Mouse (Mus musculus): ENCODE results near the gene Dgki. TPM values are rescaled to one million over a fixed set of nuclear protein-coding genes. Genes with fewer than 3 reads are reported as not detected.

The Dgki gene
- polyA plus RNA-seq, 1 experiment from 2014 or later, result 0.20 TPM

DNA sequence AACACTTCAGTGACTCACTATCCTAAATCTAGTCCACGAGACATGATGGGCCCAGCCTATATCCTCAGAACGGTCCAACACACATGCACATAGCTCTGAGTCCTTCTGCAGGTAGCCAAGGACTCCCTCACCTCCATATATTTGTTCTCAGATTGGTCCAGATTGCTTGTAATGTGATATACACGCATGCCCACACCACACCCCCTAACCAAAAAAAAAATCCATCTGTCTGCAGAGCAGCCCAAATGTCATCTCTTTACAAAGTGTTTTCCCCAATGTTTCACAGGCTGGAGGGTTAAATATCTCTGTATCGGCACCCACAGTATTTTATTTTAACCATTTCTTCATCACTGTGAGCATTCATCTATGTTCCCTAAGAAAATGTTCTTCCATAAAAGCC, 58.5 kb downstream of the Dgki start:
- Histone ChIP-seq H3K27me3 (ENCODE audit: control insufficient read depth, insufficient read depth, low read depth, low read length) (no peaks in the 10 kb centered on the region), H3K9me3 (replicated peaks; ENCODE audit: control insufficient read depth, low read length) (no peaks in the 10 kb centered on the region), H3K4me1 (ENCODE audit: control insufficient read depth, low read depth, low read length) (no peaks in the 10 kb centered on the region), H3K4me2 (ENCODE audit: low read depth, low read length) (no peak overlapping the region), H3K4me3 (ENCODE audit: low read depth, low read length) (no peak overlapping the region), H3K27ac (ENCODE audit: low read length) (no peak overlapping the region), H3K36me3 (ENCODE audit: control insufficient read depth, insufficient read depth) (no peaks in the 10 kb centered on the region), H3K9ac (ENCODE audit: low read depth, low read length) (no peak overlapping the region)
- ATAC-seq (ENCODE audit: low read depth), result no peak
- 77% methylated on average over 4 of the region's 4 CpGs for WGBS (ENCODE audit: insufficient replicate concordance)

DNA sequence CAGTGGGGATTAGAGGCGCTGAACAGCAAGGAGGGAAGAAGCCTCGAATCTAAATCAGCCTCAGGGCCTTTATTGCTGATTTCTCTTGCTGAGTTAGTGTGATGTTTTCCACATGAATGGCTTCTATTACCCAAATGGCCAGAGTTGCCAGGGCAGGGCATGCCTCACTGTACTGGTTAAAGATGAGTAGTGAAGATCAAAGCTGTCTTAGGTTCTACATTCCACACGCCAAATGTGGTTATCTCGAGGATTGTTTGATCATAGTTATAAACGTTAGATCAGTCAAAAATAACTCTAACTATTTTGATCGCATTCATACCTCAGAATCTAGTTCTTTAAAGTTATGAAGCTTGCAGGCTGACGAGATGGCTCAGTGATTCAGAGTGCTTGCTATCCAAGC, 59.8 kb downstream of the Dgki start:
- Histone ChIP-seq H3K9me3 (replicated peaks; ENCODE audit: control insufficient read depth, low read length) (no peaks in the 10 kb centered on the region), H3K4me1 (ENCODE audit: control insufficient read depth, low read depth, low read length) (no peaks in the 10 kb centered on the region), H3K4me3 (ENCODE audit: low read depth, low read length) (no peak overlapping the region), H3K27me3 (ENCODE audit: control insufficient read depth, insufficient read depth, low read depth, low read length) (no peaks in the 10 kb centered on the region), H3K36me3 (ENCODE audit: control insufficient read depth, insufficient read depth) (no peaks in the 10 kb centered on the region), H3K27ac (ENCODE audit: low read length) (no peak overlapping the region), H3K4me2 (ENCODE audit: low read depth, low read length) (no peak overlapping the region), H3K9ac (ENCODE audit: low read depth, low read length) (no peak overlapping the region)
- no peak for ATAC-seq (ENCODE audit: low read depth)
- 62% methylated on average over 7 of the region's 7 CpGs for WGBS (ENCODE audit: insufficient replicate concordance)

DNA sequence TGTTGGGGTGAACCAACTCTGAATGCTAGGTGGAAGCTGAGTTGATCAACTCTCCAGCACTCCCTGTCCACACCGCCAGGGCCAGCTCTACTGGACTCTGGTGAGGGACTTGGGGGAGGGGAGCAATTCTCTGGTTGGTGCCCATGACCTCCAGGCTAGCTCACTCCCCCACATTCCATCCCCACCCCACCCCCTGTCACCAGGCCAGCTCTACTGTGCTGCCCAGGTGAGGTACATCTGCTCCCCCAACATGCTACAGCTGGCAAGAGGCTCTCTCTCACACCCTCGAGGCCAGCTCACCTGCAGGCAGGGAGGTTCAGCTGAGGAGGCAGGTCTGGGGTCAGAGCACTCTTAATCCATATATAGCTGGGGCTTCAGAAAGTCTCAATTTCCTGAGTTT, 63.1 kb downstream of the Dgki start:
- ATAC-seq (ENCODE audit: low read depth), result no peak
- 56% methylated on average over 2 of the region's 2 CpGs for WGBS (ENCODE audit: insufficient replicate concordance)
- Histone ChIP-seq H3K9me3 (replicated peaks; ENCODE audit: control insufficient read depth, low read length) (no peaks in the 10 kb centered on the region), H3K27me3 (ENCODE audit: control insufficient read depth, insufficient read depth, low read depth, low read length) (no peaks in the 10 kb centered on the region), H3K4me3 (ENCODE audit: low read depth, low read length) (no peak overlapping the region), H3K9ac (ENCODE audit: low read depth, low read length) (no peak overlapping the region), H3K4me1 (ENCODE audit: control insufficient read depth, low read depth, low read length) (no peaks in the 10 kb centered on the region), H3K27ac (ENCODE audit: low read length) (no peak overlapping the region), H3K36me3 (ENCODE audit: control insufficient read depth, insufficient read depth) (no peaks in the 10 kb centered on the region), H3K4me2 (ENCODE audit: low read depth, low read length) (no peak overlapping the region)

DNA sequence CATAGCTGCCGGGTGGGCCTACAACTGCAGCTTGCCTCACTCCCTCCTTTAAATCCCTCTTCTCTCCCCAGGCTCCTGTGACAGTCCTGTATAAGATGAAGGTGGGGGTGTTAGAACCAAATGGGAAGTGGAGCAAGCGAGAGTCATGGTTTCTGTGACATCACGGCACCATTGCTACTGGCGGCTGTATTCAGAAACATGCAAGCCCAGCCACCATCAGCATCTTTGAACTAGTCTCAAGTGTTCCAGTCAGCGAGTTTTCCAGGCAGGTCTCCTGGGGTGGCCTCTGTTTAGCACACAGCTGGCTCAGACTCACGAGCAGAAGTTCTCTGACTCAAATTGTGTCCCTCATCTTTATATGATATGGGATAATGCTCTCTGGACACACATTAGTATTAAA, 68.8 kb downstream of the Dgki start:
- no peak overlapping the region for H3K4me2 ChIP-seq (ENCODE audit: low read depth, low read length)
- H3K9me3 ChIP-seq (replicated peaks; ENCODE audit: control insufficient read depth, low read length), result no peaks in the 10 kb centered on the region
- no peak overlapping the region for H3K4me3 ChIP-seq (ENCODE audit: low read depth, low read length)
- 56% methylated on average over 6 of the region's 6 CpGs for WGBS (ENCODE audit: insufficient replicate concordance)
- H3K4me1 ChIP-seq (ENCODE audit: control insufficient read depth, low read depth, low read length), result no peaks in the 10 kb centered on the region
- H3K27me3 ChIP-seq (ENCODE audit: control insufficient read depth, insufficient read depth, low read depth, low read length), result no peaks in the 10 kb centered on the region
- no peaks in the 10 kb centered on the region for H3K36me3 ChIP-seq (ENCODE audit: control insufficient read depth, insufficient read depth)
- no peak overlapping the region for H3K9ac ChIP-seq (ENCODE audit: low read depth, low read length)
- no peak for ATAC-seq (ENCODE audit: low read depth)
- no peak overlapping the region for H3K27ac ChIP-seq (ENCODE audit: low read length)

DNA sequence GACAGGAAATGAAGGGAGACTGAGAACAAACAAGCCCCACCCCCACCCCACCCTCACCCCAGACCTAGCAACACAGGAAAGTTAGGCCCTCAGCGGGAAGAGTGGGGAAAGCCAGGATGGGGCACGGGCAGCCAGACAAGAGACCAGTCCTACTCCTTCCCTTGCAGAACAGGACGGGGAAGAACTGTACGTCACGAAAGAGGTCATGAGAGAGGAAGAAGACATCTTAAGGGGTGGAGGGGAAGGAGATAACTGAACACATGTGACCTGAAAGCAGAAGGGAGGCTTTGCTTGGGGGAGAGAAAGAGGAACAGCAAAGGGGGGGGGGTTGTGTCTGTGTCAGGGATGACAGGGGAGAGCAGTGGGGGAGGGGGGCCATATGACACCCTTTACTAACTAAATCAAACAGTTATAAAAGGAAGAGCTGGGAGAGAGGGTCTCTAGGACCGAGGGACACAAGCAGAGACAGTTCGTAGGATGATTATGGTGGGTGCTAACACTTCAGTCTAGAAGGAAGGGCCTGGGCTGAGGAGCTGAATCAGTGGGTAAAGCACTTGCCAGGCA, 77.0 kb downstream of the Dgki start:
- H3K4me3 ChIP-seq (ENCODE audit: low read depth, low read length), result no peak overlapping the region
- H3K36me3 ChIP-seq (ENCODE audit: control insufficient read depth, insufficient read depth), result no peaks in the 10 kb centered on the region
- H3K9me3 ChIP-seq (replicated peaks; ENCODE audit: control insufficient read depth, low read length), result no peaks in the 10 kb centered on the region
- H3K4me2 ChIP-seq (ENCODE audit: low read depth, low read length), result no peak overlapping the region
- H3K27me3 ChIP-seq (ENCODE audit: control insufficient read depth, insufficient read depth, low read depth, low read length), result no peaks in the 10 kb centered on the region
- WGBS (ENCODE audit: insufficient replicate concordance), result 20% methylated on average over 7 of the region's 7 CpGs
- no peak overlapping the region for H3K27ac ChIP-seq (ENCODE audit: low read length)
- no peak overlapping the region for H3K9ac ChIP-seq (ENCODE audit: low read depth, low read length)
- ATAC-seq (ENCODE audit: low read depth), result peak; percentile 43; the same call in 1 of the 2 replicates
- no peaks in the 10 kb centered on the region for H3K4me1 ChIP-seq (ENCODE audit: control insufficient read depth, low read depth, low read length)

DNA sequence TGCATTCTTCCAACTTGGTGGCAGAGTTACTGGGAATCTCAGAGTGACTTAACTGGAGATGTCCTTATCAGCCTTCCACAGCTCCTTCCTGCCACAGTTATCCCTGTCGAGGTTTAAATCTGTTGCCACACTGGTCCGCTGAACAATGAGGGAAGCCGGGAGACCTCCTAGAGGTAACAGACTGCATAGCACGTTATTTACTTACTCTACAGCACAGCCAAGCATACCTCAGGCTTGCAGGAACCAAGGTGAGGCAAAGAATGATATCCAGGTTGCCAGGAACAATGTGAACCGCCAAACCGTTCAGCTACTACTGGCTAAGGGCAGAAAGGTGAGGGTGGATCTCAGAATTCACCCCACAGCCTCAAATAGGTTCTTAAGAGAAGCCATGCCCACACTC, 78.0 kb downstream of the Dgki start:
- H3K9ac ChIP-seq (ENCODE audit: low read depth, low read length), result no peak overlapping the region
- no peak overlapping the region for H3K4me3 ChIP-seq (ENCODE audit: low read depth, low read length)
- H3K27me3 ChIP-seq (ENCODE audit: control insufficient read depth, insufficient read depth, low read depth, low read length), result no peaks in the 10 kb centered on the region
- H3K36me3 ChIP-seq (ENCODE audit: control insufficient read depth, insufficient read depth), result no peaks in the 10 kb centered on the region
- ATAC-seq (ENCODE audit: low read depth), result no peak
- no peaks in the 10 kb centered on the region for H3K9me3 ChIP-seq (replicated peaks; ENCODE audit: control insufficient read depth, low read length)
- H3K27ac ChIP-seq (ENCODE audit: low read length), result no peak overlapping the region
- no peaks in the 10 kb centered on the region for H3K4me1 ChIP-seq (ENCODE audit: control insufficient read depth, low read depth, low read length)
- no peak overlapping the region for H3K4me2 ChIP-seq (ENCODE audit: low read depth, low read length)
- WGBS (ENCODE audit: insufficient replicate concordance), result 27% methylated on average over 6 of the region's 6 CpGs

DNA sequence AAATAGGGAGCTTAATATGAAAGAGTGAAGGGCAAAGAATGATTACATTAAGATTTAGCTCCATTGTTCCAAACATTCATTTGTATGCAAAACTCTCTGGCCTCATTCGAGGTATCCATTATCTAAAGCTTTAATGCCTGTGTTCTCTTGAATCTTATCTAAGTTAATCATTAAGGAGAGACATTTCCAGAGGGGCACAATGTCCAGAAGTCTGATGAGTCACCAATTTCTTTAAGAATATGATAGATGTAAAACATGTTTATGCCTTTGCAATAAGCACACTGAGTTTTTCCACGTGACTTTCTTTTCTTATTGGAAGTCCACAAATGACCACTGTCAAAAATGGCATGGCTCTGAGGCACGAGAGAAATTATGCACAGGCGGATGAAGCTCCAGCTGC, 80.9 kb downstream of the Dgki start:
- no peak for ATAC-seq (ENCODE audit: low read depth)
- no peaks in the 10 kb centered on the region for H3K4me1 ChIP-seq (ENCODE audit: control insufficient read depth, low read depth, low read length)
- H3K9ac ChIP-seq (ENCODE audit: low read depth, low read length), result no peak overlapping the region

DNA sequence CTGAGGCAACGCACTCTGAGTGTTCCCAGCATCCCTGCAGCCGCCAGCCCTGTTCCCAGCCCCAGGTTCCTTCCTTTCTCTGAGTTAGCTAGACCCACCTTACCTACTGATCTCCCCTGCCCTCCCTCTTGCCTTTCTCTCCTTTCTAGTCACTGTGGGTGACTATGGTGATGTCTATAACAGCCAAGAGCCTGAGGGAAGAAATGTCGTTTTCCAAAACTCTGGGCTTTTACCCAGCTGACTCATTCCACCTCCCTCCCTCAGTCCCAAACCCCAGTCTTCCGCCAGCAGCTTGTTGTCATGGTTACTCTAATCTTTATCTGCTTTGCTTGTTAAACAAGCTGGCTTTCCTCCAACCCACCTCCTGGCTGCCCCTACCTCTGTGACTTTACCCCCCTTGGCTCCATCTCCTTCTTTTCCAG, 83.6 kb downstream of the Dgki start:
- Histone ChIP-seq H3K27ac (ENCODE audit: low read length) (no peak overlapping the region), H3K27me3 (ENCODE audit: control insufficient read depth, insufficient read depth, low read depth, low read length) (no peaks in the 10 kb centered on the region), H3K9me3 (replicated peaks; ENCODE audit: control insufficient read depth, low read length) (no peaks in the 10 kb centered on the region), H3K4me1 (ENCODE audit: control insufficient read depth, low read depth, low read length) (no peaks in the 10 kb centered on the region), H3K4me3 (ENCODE audit: low read depth, low read length) (no peak overlapping the region), H3K36me3 (ENCODE audit: control insufficient read depth, insufficient read depth) (no peaks in the 10 kb centered on the region), H3K4me2 (ENCODE audit: low read depth, low read length) (no peak overlapping the region), H3K9ac (ENCODE audit: low read depth, low read length) (no peak overlapping the region)
- WGBS (ENCODE audit: insufficient replicate concordance), result 39% methylated on average over 4 of the region's 4 CpGs
- ATAC-seq (ENCODE audit: low read depth), result no peak

More for the DNA sequence above, 80.9 kb downstream of the Dgki start:
- Histone ChIP-seq H3K27me3 (ENCODE audit: control insufficient read depth, insufficient read depth, low read depth, low read length) (no peaks in the 10 kb centered on the region), H3K27ac (ENCODE audit: low read length) (no peak overlapping the region), H3K9me3 (replicated peaks; ENCODE audit: control insufficient read depth, low read length) (no peaks in the 10 kb centered on the region), H3K4me3 (ENCODE audit: low read depth, low read length) (no peak overlapping the region), H3K4me2 (ENCODE audit: low read depth, low read length) (no peak overlapping the region), H3K36me3 (ENCODE audit: control insufficient read depth, insufficient read depth) (no peaks in the 10 kb centered on the region)
- WGBS (ENCODE audit: insufficient replicate concordance), result 59% methylated on average over 4 of the region's 4 CpGs

DNA sequence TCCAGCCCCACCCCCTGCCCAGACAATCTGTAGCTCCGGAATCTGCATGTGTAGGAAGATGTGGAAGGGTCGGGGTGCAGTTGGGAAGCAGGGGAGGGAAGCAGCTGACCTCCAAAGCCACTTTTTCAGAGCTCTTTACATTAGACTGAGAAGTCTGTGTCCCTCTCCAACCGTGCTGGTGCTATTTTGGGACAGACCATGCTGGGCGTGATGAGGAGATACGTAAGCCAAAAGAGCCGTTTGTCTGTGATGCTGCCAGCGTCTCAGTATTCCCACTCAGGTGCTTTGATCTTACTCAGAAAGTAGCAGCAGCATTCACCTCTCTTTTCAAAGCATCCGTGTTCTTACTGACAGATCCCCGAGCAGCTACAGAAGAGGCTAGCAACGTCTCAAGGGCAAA, 84.3 kb downstream of the Dgki start:
- H3K4me3 ChIP-seq (ENCODE audit: low read depth, low read length), result no peak overlapping the region
- no peak overlapping the region for H3K4me2 ChIP-seq (ENCODE audit: low read depth, low read length)
- no peaks in the 10 kb centered on the region for H3K36me3 ChIP-seq (ENCODE audit: control insufficient read depth, insufficient read depth)
- no peaks in the 10 kb centered on the region for H3K27me3 ChIP-seq (ENCODE audit: control insufficient read depth, insufficient read depth, low read depth, low read length)
- no peak for ATAC-seq (ENCODE audit: low read depth)
- 43% methylated on average over 10 of the region's 10 CpGs for WGBS (ENCODE audit: insufficient replicate concordance)
- H3K9me3 ChIP-seq (replicated peaks; ENCODE audit: control insufficient read depth, low read length), result no peaks in the 10 kb centered on the region
- no peak overlapping the region for H3K27ac ChIP-seq (ENCODE audit: low read length)
- H3K9ac ChIP-seq (ENCODE audit: low read depth, low read length), result no peak overlapping the region
- no peaks in the 10 kb centered on the region for H3K4me1 ChIP-seq (ENCODE audit: control insufficient read depth, low read depth, low read length)
